Mouse (Mus musculus): ENCODE measurements at regions not wholly inside any gene's neighbourhood (a gene's known extent, or its start where the extent isn't known, plus 50 kb on each side); places are given as distances from the start of the nearest gene placed in this dataset.

- TF ChIP-seq CTCF (IDR thresholded peaks at IDR 0.05; ENCODE audit: extremely low read depth, insufficient read depth, insufficient read length, insufficient replicate concordance) (no peak), POLR2A (IDR thresholded peaks at IDR 0.05; ENCODE audit: low read depth, low read length) (no peak)
Observed at GRCm38 (mm10) chr12:79965471-79966288, 147.1 kb downstream of the Zfp36l1 start.
